Mouse (Mus musculus): Measurements from ENCODE around the gene Kcnk6. TPM values are rescaled to one million over a fixed set of nuclear protein-coding genes. Genes with fewer than 3 reads are reported as not detected.
"Not testable (repeated sequence)": the region's sequence is repeated elsewhere in the genome, so short reads cannot be mapped to it uniquely, and the experiment has no call there.

The Kcnk6 gene
- polyA plus RNA-seq, 1 experiment from 2014 or later: 1.1 TPM

DNA sequence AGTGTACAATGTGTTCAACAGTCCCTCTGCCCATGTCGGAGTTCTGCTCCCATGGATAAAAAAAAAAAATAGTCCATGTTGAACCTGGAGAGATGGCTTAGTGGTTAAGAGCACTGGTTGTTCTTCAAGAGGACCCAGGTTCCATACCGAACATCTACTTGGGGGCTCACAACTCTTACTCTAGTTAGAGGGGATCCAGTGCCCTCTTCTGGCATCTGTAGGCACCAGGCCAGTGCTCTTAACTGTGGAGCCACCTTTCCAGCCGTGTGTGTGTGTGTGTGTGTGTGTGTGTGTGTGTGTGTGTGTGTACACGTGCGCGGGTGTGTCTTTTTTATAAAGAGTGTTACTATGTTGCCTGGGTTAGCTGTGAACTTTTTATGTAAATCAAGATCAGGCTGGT, 29.7 kb downstream of the Kcnk6 start:
- Histone ChIP-seq H3K4me1 (ENCODE audit: insufficient read depth) (no peaks in the 10 kb centered on the region), H3K9ac (no peak overlapping the region), H3K27ac (ENCODE audit: low read depth) (no peak overlapping the region), H3K36me3 (ENCODE audit: insufficient read depth) (no peaks in the 10 kb centered on the region), H3K4me3 (ENCODE audit: low read depth, low read length) (no peak overlapping the region), H3K9me3 (ENCODE audit: low read depth, low read length) (no peaks in the 10 kb centered on the region), H3K4me2 (no peak overlapping the region), H3K27me3 (ENCODE audit: insufficient read depth, low read length) (no peaks in the 10 kb centered on the region)
- no peak for ATAC-seq (ENCODE audit: insufficient read depth)
- WGBS: 76% methylated on average over 6 of the region's 6 CpGs
- no peak for DNase-seq
- TF ChIP-seq CTCF (IDR thresholded peaks at IDR 0.05; ENCODE audit: low read depth): no peak

DNA sequence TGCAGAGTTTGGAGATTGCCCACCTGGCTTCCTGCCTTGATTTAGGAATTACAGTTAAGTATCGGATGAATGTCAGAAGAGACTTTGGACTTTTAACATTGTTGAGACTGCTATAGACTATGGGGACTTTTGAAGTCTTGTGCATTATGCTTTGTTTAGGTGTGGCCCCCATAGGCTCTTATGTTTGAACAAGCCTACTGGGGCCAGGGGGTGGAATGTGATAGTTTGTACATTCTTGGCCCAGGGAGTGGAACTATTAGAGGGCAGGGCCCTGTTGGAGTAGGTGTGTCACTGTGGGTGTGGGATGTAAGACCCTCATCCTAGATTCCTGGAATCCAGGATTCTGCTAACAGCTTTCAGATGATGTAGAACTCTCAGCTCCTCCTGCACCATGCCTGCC, 38.1 kb downstream of the Kcnk6 start:
- H3K27ac ChIP-seq (ENCODE audit: low read depth); H3K27me3 ChIP-seq (ENCODE audit: insufficient read depth, low read length); H3K9ac ChIP-seq; H3K9me3 ChIP-seq (ENCODE audit: low read depth, low read length); H3K4me1 ChIP-seq (ENCODE audit: insufficient read depth); H3K4me3 ChIP-seq (ENCODE audit: low read depth, low read length); ATAC-seq (ENCODE audit: insufficient read depth); DNase-seq; H3K36me3 ChIP-seq (ENCODE audit: insufficient read depth); H3K4me2 ChIP-seq: not testable (repeated sequence)
- 90% methylated on average over 1 of the region's 1 CpGs for WGBS

- DNase-seq; H3K4me1 ChIP-seq (ENCODE audit: insufficient read depth); H3K27me3 ChIP-seq (ENCODE audit: insufficient read depth, low read length); H3K4me2 ChIP-seq; H3K27ac ChIP-seq (ENCODE audit: low read depth); H3K9me3 ChIP-seq (ENCODE audit: low read depth, low read length); H3K9ac ChIP-seq; ATAC-seq (ENCODE audit: insufficient read depth); H3K4me3 ChIP-seq (ENCODE audit: low read depth, low read length): not testable (repeated sequence)
- 91% methylated on average over 4 of the region's 4 CpGs for WGBS
- peaks cover 17% of the 10 kb centered on the region for H3K36me3 ChIP-seq (ENCODE audit: insufficient read depth)
Observed at GRCm38 (mm10) chr7:29181323-29181722, 51.0 kb downstream of the Kcnk6 start.

DNA sequence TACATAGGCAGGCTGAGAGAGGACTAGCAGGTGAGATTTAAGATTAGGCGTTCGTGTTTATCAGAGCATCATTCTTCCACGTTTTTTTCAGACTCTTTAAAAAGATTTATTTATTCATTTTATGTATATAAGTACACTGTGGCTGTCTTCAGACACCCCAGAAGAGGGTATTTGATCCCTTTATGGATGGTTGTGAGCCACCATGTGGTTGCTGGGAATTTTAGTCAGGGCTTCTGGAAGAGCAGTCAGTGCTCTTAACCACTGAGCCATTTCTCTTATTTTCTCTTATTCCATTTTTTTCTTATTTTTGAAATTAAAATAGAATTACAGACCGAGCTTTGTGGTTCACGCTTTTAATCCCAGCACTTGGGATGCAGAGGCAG, 51.5 kb downstream of the Kcnk6 start:
- ATAC-seq (ENCODE audit: insufficient read depth) (no peak; the same call in 1 of the 2 replicates), DNase-seq (no peak)
- H3K9me3 ChIP-seq (ENCODE audit: low read depth, low read length): no peaks in the 10 kb centered on the region
- H3K27me3 ChIP-seq (ENCODE audit: insufficient read depth, low read length): no peaks in the 10 kb centered on the region
- TF ChIP-seq CTCF (IDR thresholded peaks at IDR 0.05; ENCODE audit: low read depth): no peak
- 0 out of 2 replicates have a peak, but pooled peaks cover 7% of the 10 kb centered on the region for H3K4me1 ChIP-seq (ENCODE audit: insufficient read depth)
- peak overlapping the region; percentile 83 for H3K4me3 ChIP-seq (ENCODE audit: low read depth, low read length)
- peak overlapping the region; percentile 85 for H3K4me2 ChIP-seq
- WGBS: 40% methylated on average over 5 of the region's 5 CpGs
- no peak overlapping the region for H3K9ac ChIP-seq
- peaks cover 21% of the 10 kb centered on the region for H3K36me3 ChIP-seq (ENCODE audit: insufficient read depth)
- H3K27ac ChIP-seq (ENCODE audit: low read depth): no peak overlapping the region

GRCm38 (mm10) chr7:29180077-29180853, 52.0 kb downstream of the Kcnk6 start, which contains the start of gene Psmd8:
Gene Psmd8 (minus strand): TSS chr7:29180701.
- DNase-seq (peak; percentile 99), ATAC-seq (ENCODE audit: insufficient read depth) (peak; percentile 96)
- Histone ChIP-seq H3K27ac (ENCODE audit: low read depth) (peak within 1 kb of the TSS; percentile 60), H3K36me3 (ENCODE audit: insufficient read depth) (peaks cover 27% of the 10 kb centered on the region), H3K4me3 (ENCODE audit: low read depth, low read length) (peak within 1 kb of the TSS; percentile 83), H3K4me1 (ENCODE audit: insufficient read depth) (0 out of 2 replicates have a peak, but pooled peaks cover 7% of the 10 kb centered on the region), H3K9ac (peak within 1 kb of the TSS; percentile 83), H3K9me3 (ENCODE audit: low read depth, low read length) (no peaks in the 10 kb centered on the region), H3K4me2 (peak within 1 kb of the TSS; percentile 85), H3K27me3 (ENCODE audit: insufficient read depth, low read length) (no peaks in the 10 kb centered on the region)
- WGBS: under 1% methylated on average over 62 of the region's 62 CpGs
- TF ChIP-seq CTCF (IDR thresholded peaks at IDR 0.05; ENCODE audit: low read depth): peak; percentile 61

DNA sequence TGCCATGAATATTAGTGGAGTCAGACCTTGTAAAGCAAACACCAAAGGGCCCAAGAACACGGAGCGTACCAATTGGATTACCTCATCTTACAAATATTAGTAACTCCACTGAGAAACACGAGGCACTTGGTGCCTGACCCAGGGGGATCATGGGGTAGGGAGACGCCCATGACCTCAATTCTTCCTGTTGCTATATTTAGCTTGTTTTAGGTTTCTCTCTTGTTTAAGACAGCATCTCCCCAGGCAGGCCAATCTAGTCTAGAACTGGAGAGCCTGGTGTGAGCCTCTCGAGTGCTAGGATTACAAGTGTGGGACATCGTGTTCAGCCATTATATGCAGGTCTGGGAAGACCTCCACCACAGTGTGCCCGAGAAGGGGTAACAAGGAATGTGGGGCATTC, 53.0 kb downstream of the Kcnk6 start:
- Histone ChIP-seq H3K4me2 (peak overlapping the region; percentile 85), H3K4me1 (ENCODE audit: insufficient read depth) (0 out of 2 replicates have a peak, but pooled peaks cover 7% of the 10 kb centered on the region), H3K36me3 (ENCODE audit: insufficient read depth) (peaks cover 37% of the 10 kb centered on the region), H3K9me3 (ENCODE audit: low read depth, low read length) (no peaks in the 10 kb centered on the region), H3K9ac (peak overlapping the region; percentile 83), H3K27ac (ENCODE audit: low read depth) (no peak overlapping the region), H3K27me3 (ENCODE audit: insufficient read depth, low read length) (no peaks in the 10 kb centered on the region), H3K4me3 (ENCODE audit: low read depth, low read length) (peak overlapping the region; percentile 83)
- no peak for TF ChIP-seq CTCF (IDR thresholded peaks at IDR 0.05; ENCODE audit: low read depth)
- 31% methylated on average over 7 of the region's 7 CpGs for WGBS
- ATAC-seq (ENCODE audit: insufficient read depth) (no peak), DNase-seq (peak; percentile 27)

GRCm38 (mm10) chr7:29178106-29178505, 54.2 kb downstream of the Kcnk6 start:
- Histone ChIP-seq H3K4me1 (ENCODE audit: insufficient read depth) (0 out of 2 replicates have a peak, but pooled peaks cover 7% of the 10 kb centered on the region), H3K27me3 (ENCODE audit: insufficient read depth, low read length) (peaks cover 7% of the 10 kb centered on the region), H3K4me3 (ENCODE audit: low read depth, low read length) (no peak overlapping the region), H3K4me2 (peak overlapping the region; percentile 85), H3K9ac (no peak overlapping the region), H3K9me3 (ENCODE audit: low read depth, low read length) (no peaks in the 10 kb centered on the region), H3K36me3 (ENCODE audit: insufficient read depth) (peaks cover 49% of the 10 kb centered on the region), H3K27ac (ENCODE audit: low read depth) (no peak overlapping the region)
- ATAC-seq (ENCODE audit: insufficient read depth) (no peak), DNase-seq (no peak)
- WGBS: 87% methylated on average over 4 of the region's 4 CpGs
- peak; percentile 33 for TF ChIP-seq CTCF (IDR thresholded peaks at IDR 0.05; ENCODE audit: low read depth)
